Mouse (Mus musculus): ENCODE data around the gene H13. TPM values are rescaled to one million over a fixed set of nuclear protein-coding genes. Genes with fewer than 3 reads are reported as not detected.
A peak's percentile ranks its signal among the peaks of the same experiment; 100 is the strongest.
"Not testable (repeated sequence)": the region's sequence is repeated elsewhere in the genome, so short reads cannot be mapped to it uniquely, and the experiment has no call there.

The H13 gene
- total RNA-seq, 2 experiments from 2014 or later, result 138 to 140 TPM

DNA sequence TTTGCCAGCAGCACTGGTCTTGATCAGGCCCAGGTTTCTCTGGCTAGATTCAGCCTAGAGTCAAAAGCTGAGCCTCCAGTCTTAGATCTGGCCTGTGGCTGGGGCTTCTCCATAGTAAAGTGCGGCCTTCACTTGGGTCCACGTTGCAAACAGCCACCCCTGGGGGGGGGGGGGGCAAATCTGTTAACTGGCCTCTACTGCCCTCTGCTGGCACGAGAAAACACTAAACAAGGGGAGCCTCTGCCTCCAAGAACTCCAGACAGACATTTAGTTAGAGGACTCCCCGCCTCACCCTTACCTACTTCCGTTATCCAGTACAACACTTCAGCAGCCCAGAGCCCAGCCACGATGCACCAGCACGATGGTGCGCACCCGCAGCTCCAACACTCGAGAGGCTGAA, 11.9 kb upstream of the H13 start:
- no peak for DNase-seq (ENCODE audit: low spot score in 2 of 2)

- no peak for DNase-seq (ENCODE audit: low spot score in 2 of 2)
Measured at GRCm38 (mm10) chr2:152661163-152661562, 8.1 kb upstream of the H13 start.

GRCm38 (mm10) chr2:152666191-152666590, 3.1 kb upstream of the H13 start:
- not testable (repeated sequence) for DNase-seq (ENCODE audit: low spot score in 2 of 2)

DNA sequence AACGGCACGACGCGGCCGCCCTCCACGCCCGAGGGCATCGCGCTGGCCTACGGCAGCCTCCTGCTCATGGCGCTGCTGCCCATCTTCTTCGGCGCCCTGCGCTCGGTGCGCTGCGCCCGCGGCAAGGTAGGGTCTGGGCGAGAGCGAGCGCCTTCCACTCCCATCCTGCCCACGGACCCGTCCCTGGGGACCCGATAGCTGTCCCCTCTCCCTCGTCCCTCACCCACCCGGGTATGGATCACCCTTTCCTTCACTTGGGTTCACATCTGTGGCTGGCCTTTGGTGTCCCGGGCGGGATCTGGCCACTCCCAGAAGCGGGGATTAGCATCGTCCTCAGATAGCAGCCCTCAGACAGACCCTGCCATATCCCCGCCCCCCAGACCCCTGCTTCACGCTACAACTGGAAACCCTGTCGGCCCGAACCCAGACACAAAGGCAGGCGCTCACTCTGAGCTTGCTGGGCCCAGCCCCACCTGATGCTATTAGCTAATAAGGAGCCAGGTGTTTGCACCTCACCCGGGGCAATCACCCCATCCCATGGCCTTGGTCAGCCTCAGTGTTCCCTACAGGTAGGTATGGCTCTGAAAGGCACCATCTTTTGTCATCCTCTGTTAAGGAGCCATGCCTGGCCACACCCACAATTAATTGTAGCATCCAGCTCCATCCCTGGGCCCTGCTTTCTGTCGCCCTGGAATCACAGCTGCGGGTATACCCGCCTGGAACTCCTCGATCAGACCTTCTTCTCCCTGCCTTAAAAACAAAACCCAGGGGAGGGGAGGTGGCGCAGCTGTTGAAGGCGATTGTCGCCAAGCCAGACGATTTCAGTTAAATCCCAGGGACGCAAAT, 601 bp downstream of the H13 start:
- no peak for DNase-seq (ENCODE audit: low spot score in 2 of 2)

- DNase-seq (ENCODE audit: low spot score in 2 of 2), result no peak
Measured at GRCm38 (mm10) chr2:152670983-152671641, 1.9 kb downstream of the H13 start.

DNA sequence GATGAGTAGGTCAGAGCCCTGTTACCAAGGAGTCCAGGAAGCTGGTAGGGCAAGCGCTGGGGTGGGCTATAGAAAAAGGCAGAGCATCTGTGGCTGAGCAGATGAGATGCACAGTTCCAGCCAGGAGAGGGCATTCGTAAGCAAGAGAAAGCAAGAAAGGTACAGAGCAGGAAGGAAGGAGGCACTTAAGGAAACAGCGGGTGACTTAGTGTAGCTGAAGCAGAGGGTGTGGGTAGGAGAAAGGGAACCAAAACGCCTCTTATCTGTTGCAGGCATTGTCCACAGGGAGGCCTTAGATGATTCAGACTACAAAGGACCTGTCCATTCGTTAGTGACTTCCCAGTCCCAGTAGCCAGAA, 2.4 kb downstream of the H13 start:
- DNase-seq (ENCODE audit: low spot score in 2 of 2), result no peak

- no peak for DNase-seq (ENCODE audit: low spot score in 2 of 2)
Measured at GRCm38 (mm10) chr2:152672166-152672565, 2.9 kb downstream of the H13 start.

DNA sequence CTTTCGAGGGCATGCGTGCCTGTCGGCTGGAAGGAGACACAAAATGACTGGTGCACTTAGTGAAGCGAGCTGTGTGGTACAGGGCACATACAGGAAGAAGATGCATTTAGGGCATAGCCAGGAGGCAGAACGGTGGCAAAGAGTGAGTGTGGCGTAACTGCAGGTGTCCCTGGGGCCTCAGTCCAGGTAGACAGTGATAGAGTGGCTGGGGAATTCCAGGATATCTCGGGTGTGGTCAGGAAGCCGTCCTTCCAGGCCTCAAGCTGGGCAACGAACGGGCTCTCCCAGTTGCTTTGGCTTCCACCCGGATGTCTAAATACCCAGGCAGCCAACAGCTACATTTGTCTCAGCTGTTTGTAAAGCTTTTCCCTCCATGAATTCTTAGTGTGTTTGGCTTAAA, 4.9 kb downstream of the H13 start:
- DNase-seq (ENCODE audit: low spot score in 2 of 2), result no peak

DNA sequence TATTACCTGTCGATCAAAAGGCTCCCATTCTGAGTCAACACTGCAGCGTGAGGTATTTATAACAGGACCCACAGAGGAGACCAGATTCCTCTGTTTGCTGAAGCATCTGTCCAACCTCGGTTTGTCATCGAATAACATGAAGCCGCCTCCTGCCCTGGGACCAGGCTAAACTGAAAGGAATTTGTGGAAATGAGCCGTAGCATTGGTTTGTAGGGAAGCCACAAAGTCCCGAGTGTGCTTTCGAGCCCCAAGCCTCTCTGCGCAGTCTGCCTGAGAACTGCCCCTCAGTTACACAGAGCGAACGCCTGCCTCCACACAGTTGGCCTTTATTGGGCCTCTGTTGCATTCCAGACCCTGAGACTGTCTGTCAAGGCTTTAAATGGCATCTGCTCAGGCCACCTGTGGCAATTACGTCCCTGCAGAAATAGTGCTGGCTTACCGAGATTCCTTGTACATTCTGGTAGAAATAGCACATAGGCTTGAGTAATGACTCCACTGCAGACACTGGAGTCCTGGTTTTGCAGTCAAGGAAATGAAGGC, 6.1 kb downstream of the H13 start:
- DNase-seq (ENCODE audit: low spot score in 2 of 2), result no peak

GRCm38 (mm10) chr2:152678302-152678701, 9.0 kb downstream of the H13 start:
- DNase-seq (ENCODE audit: low spot score in 2 of 2), result no peak

DNA sequence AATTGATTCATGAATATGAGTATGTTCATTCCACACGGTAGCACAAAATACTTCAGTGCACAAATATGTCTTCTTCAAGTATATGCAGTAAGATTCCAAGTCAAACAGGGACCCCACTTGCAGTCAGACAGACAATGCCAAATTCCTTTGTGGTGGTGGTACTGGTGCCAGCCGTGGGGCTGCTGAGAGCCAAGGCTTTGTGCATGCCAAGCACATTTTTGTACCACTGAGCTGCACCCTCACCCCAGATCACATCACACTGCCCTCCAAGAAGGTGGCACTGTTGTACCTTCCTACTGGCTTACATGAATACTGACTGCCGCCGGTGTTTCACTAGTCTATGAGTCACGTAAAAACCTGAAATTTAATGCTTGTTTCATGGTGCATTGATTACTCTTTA, 9.7 kb downstream of the H13 start:
- no peak for DNase-seq (ENCODE audit: low spot score in 2 of 2)

DNA sequence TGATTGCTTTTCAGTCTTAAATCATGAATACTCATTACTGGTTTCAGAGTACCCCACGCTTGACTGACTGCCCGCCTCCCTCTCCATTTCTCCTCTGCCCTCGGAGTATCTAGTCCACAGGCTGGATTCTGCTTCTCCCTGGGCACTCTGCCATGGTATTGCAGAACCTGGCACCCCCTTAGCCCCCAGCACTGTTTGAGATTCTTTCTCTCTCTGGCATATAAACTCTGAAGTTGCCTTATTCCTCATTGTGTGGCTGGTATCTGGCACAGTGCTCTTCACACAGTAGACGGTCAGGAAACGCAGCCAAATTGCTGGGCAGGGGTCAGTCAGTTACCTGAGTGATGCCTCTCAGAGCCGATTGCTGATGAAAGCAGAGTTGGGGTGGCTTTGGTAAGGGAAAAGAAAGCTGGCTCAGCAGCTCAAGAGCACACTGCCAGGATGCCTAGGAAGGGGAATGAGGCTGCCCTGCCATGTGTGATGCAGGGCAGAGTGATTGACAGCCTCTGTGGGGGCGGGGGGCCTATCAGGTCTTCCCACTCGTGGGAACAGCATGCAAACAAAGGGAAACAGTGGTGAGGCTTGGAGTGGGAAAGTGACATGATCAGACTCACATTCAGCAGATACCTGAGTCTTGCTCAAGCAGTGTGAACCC, 10.6 kb downstream of the H13 start:
- DNase-seq (ENCODE audit: low spot score in 2 of 2), result no peak

DNA sequence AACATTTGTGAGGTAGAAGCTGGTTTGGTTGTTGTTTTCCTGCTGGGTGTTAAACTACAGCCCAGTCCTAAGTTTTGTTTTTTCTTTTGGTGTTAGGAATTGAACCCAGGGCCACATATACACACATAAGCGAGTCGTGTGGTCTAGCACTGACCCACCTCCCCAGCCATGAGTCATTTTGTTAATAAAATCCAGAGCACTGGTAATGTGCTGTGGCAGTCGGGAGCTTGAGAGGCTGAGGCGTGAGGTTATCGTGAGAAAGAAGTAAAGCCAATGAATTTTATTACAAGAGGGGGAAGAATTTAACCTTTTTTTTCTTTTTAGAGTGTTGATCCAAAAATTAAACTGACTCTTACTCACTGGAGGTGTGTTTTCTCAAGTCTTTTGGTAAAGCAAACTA, 13.8 kb downstream of the H13 start:
- DNase-seq (ENCODE audit: low spot score in 2 of 2), result no peak

DNA sequence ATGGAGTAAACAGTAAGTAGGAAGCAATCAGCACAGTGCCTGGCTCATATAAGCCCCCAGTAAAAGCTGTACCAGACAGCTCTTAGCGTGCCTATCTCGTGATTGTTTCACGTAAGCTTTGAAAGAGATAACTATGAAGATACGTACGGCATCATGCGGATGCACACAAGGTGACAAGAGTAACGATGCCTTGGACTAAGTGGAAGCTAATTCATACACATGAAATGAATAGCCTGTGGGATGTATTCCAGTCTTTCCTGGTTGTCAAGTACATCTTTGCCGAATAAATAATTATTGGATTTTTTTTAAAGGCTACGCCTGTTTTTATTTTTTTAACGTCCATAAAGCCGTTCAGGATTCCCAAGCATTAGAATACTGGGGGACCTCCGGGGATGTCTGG, 17.1 kb downstream of the H13 start:
- DNase-seq (ENCODE audit: low spot score in 2 of 2), result no peak

DNA sequence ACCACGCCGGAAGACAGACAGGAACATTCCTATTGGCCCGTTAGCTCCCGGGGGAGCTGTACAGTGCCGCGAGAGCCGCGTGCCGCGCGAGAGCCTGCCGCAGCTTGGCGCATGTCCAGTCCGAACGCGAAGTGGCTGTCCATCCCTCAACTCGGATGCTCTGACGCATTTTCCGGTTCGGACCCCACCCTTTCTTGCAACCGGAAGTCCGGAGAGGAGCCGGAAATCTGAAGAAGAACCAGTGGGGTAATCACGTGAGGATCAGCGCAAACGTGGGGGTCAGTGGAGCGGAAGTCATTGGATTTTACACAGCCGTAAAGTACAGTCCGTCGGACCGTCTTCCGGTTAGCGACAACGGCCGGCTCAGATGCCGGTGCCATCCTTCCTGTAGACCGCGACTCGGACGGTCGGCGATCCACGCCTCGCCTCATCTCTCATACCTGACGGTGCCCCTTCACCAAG, 17.6 kb downstream of the H13 start, which contains the start of gene Mcts2:
Mcts2 (plus strand) TSS at position 230 of the 462 bp plus-strand sequence.
- peak; percentile 71 to 75 for DNase-seq (ENCODE audit: low spot score in 2 of 2)

GRCm38 (mm10) chr2:152691564-152692217, 22.4 kb downstream of the H13 start:
- no peak for DNase-seq (ENCODE audit: low spot score in 2 of 2)

DNA sequence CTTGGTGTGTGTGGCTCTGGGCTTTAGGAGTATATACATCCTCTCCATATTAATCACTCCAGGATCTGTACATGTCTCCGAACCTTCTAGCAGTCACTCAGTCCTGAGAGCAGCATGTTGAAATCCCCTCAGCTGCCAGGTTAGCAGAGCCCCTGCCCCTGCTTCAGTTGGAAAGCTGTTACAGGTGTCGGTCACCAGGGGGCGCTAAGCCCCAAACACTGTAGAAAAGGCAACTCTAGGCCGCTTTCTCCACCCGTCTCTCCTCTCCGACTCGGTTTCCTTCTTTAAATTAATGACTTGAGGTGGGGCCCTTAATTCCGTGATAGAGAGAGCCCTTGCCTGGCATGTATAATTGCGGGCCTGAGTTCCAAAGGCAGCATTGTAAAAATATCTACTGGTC, 24.0 kb downstream of the H13 start:
- no peak for DNase-seq (ENCODE audit: low spot score in 2 of 2)

DNA sequence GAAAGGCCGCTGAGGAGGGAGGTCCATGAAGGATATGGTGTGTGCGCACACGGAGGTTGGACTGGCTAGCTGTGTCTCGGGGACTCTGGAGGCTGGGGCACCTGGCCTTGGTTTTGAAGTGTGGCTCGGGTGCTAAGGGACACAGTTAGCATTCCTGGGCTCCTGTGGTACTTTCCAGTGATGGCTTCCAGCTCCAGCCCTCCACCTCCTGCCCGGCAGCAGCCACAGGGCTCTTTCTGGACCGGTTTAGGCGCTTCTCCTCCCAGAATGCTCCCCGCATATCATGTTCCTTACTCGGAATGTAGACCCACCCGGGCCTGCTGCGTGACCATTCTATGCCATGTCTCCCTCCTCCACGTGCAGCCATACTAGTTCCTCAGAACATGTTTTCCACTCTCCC, 24.5 kb downstream of the H13 start:
- DNase-seq (ENCODE audit: low spot score in 2 of 2), result no peak

- no peak for DNase-seq (ENCODE audit: low spot score in 2 of 2)
Measured at GRCm38 (mm10) chr2:152694708-152695107, 25.4 kb downstream of the H13 start.

DNA sequence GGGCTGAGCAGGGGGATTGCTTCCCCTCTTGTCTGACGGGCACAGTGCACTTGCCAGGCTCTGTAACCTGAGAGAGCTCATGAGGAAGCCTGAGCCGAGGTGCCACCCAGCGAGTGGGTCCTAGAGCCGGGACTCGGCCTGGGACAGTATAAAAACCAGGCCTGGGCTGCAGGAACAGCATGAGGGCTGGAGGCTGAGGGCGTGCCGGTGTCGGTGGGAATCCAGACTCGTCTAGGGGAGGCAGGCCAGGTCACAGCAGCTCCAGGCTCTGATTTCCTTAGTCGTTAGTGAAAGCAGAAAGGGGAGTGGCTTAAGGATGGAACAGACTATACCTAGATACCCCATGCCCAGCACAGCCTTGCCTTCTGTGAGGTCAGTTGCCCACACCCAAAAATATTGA, 26.8 kb downstream of the H13 start:
- DNase-seq (ENCODE audit: low spot score in 2 of 2), result no peak

DNA sequence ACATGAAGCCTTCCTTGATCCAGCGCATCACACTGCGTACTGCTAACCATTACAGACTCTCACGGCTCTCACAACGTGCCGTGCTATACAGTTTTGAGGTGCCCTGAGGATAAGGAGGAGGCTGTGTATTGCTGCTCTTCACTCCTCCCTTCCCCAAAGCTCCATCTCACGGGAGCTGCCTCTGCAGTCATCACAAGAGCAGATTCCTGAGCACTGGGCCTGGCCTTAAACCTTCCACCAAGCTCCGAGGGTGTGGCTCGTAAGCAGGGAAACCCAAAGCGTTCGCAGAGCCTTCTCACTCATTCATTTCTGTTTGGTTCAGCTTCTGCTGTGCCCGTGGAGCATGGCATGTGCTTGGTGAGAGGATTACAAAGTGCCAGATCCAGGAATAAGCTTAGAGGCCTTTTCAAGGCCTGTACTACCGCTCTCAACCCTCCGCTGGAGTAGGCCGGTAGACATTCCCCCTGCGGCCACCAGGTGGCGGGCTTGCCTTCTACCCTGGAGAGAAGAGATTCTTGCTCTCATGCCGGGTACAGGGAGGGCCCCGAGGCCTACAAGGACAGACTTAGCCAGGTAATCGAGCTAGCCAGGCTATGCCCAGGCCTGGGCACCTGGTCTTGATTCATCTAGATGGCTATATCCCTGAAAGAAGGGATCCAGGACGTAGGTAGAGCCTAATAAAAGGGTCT, 27.4 kb downstream of the H13 start:
- DNase-seq (ENCODE audit: low spot score in 2 of 2), result peak; percentile 84 to 89
